ENCODE assay signal across 13 mouse cellular contexts in genomic region chr1:182776749-182777410, GRCm38 (mm10). TPM values are rescaled to one million over a fixed set of nuclear protein-coding genes. Genes with fewer than 3 reads are reported as not detected.
DNase-seq lines count a peak whose midpoint lies in the region; ATAC-seq and TF ChIP-seq lines count a peak whose summit lies in the region.
"Had no signal": no experiment of that assay in that cellular context is flagged by ENCODE, and none has a peak within 500 bp of the region (broad histone marks: within the 10 kb centered on the region; RNA-seq: fewer than 3 reads in every experiment).

No protein-coding gene starts in this region.

- H3K4me2 ChIP-seq in forebrain, embryonic 11.5 days (ENCODE audit: low read depth, low read length, severe bottlenecking): no peak overlapping the region
- H3K4me2 ChIP-seq in forebrain, embryonic 13.5 days: no peak overlapping the region
- H3K4me2 ChIP-seq in limb, embryonic 14.5 days (replicated peaks; ENCODE audit: low read depth, low read length, severe bottlenecking): no peak overlapping the region

- no peak for TF ChIP-seq POLR2A in limb, embryonic 14.5 days (IDR thresholded peaks at IDR 0.05; ENCODE audit: borderline replicate concordance, extremely low read depth, insufficient read depth, insufficient read length)

- H3K4me1 ChIP-seq in forebrain, embryonic 11.5 days (replicated peaks; ENCODE audit: control insufficient read depth, insufficient read depth, low read length): no peaks in the 10 kb centered on the region; the same call in 1 of the 2 replicates
- no peaks in the 10 kb centered on the region for H3K4me1 ChIP-seq in forebrain, embryonic 13.5 days
- no peaks in the 10 kb centered on the region for H3K4me1 ChIP-seq in limb, embryonic 14.5 days (ENCODE audit: control insufficient read depth, insufficient read depth, low read length)
- no peaks in the 10 kb centered on the region for H3K4me1 ChIP-seq in limb, embryonic 10.5 days

- H3K9me3 ChIP-seq in forebrain, embryonic 11.5 days (ENCODE audit: control insufficient read depth, low read length): no peaks in the 10 kb centered on the region
- no peaks in the 10 kb centered on the region for H3K9me3 ChIP-seq in forebrain, embryonic 13.5 days (replicated peaks)
- H3K9me3 ChIP-seq in limb, embryonic 14.5 days (ENCODE audit: control insufficient read depth, low read length): no peaks in the 10 kb centered on the region
- H3K9me3 ChIP-seq in limb, embryonic 10.5 days (replicated peaks): no peaks in the 10 kb centered on the region

- no peak for ATAC-seq in forebrain, embryonic 11.5 days (replicated peaks; ENCODE audit: low FRiP score)
- ATAC-seq in forebrain, embryonic 13.5 days: no peak
- no peak for ATAC-seq in limb, embryonic 14.5 days (ENCODE audit: low FRiP score, low read depth)

- H3K4me3 ChIP-seq in forebrain, embryonic 11.5 days (ENCODE audit: low read depth, low read length): no peak overlapping the region
- no peak overlapping the region for H3K4me3 ChIP-seq in forebrain, embryonic 13.5 days
- no peak overlapping the region for H3K4me3 ChIP-seq in limb, embryonic 14.5 days (replicated peaks; ENCODE audit: low read length)
- H3K4me3 ChIP-seq in limb, embryonic 10.5 days: no peak overlapping the region

- H3K36me3 ChIP-seq in forebrain, embryonic 11.5 days (ENCODE audit: control insufficient read depth, insufficient read depth, low read length): no peaks in the 10 kb centered on the region
- H3K36me3 ChIP-seq in forebrain, embryonic 13.5 days (ENCODE audit: poor library complexity, severe bottlenecking): no peaks in the 10 kb centered on the region
- no peaks in the 10 kb centered on the region for H3K36me3 ChIP-seq in limb, embryonic 14.5 days (ENCODE audit: control insufficient read depth, insufficient read depth, low read length)
- no peaks in the 10 kb centered on the region for H3K36me3 ChIP-seq in limb, embryonic 10.5 days
- H3K36me3 ChIP-seq: G1E had no signal

- H3K27ac ChIP-seq in forebrain, embryonic 11.5 days (ENCODE audit: low read depth, low read length): no peak overlapping the region
- H3K27ac ChIP-seq in forebrain, embryonic 13.5 days: no peak overlapping the region
- no peak overlapping the region for H3K27ac ChIP-seq in limb, embryonic 14.5 days (replicated peaks; ENCODE audit: low read depth, low read length)
- no peak overlapping the region for H3K27ac ChIP-seq in limb, embryonic 10.5 days

- no peaks in the 10 kb centered on the region for H3K27me3 ChIP-seq in forebrain, embryonic 11.5 days (ENCODE audit: control insufficient read depth, insufficient read depth, low read length)
- H3K27me3 ChIP-seq in forebrain, embryonic 13.5 days: no peaks in the 10 kb centered on the region
- H3K27me3 ChIP-seq in limb, embryonic 14.5 days (ENCODE audit: control insufficient read depth, insufficient read depth, low read length): no peaks in the 10 kb centered on the region
- H3K27me3 ChIP-seq in limb, embryonic 10.5 days (ENCODE audit: low read depth, poor library complexity, severe bottlenecking): no peaks in the 10 kb centered on the region

- H3K9ac ChIP-seq in forebrain, embryonic 11.5 days (ENCODE audit: low read length): no peak overlapping the region
- H3K9ac ChIP-seq in forebrain, embryonic 13.5 days: no peak overlapping the region
- H3K9ac ChIP-seq in limb, embryonic 14.5 days (ENCODE audit: low read depth, low read length, severe bottlenecking): 0 out of 2 replicates have a peak overlapping the region, but pooled peaks have one; percentile 31

- WGBS in forebrain, embryonic 11.5 days: 77% methylated on average over 10 of the region's 10 CpGs
- WGBS in forebrain, embryonic 13.5 days: 89% methylated on average over 10 of the region's 10 CpGs
- WGBS in limb, embryonic 14.5 days: 63% methylated on average over 10 of the region's 10 CpGs
- 62% methylated on average over 10 of the region's 10 CpGs for WGBS in limb, embryonic 10.5 days

- DNase-seq in forebrain, embryonic 11.5 days (ENCODE audit: low spot score): peak; percentile 44
- DNase-seq in limb, embryonic 14.5 days (ENCODE audit: low spot score): no peak
- no peak for DNase-seq in limb, embryonic 10.5 days (ENCODE audit: low spot score)
- peak; percentile 43 for DNase-seq in cerebellum, adult 9-10 months
- DNase-seq in kidney, postnatal 4 days: peak; percentile 39 to 54
- DNase-seq in ovary, adult 18-20 months (ENCODE audit: low spot score): no peak
- no peak for DNase-seq in heart, postnatal 4 days
- DNase-seq: layer of hippocampus, adult 9-11 months; right cerebral cortex, postnatal 25 days had no signal

RNA-seq across cellular contexts. Expression of gene Susd4, which starts 13.2 kb away (rescaled TPM):
- 14.4 and 15.6 TPM in 2 replicates for polyA plus RNA-seq in forebrain, embryonic 11.5 days (2014; fragmentation: Nextera tagmentation; extraction: Ambion mirVana)
- polyA plus RNA-seq in forebrain, embryonic 13.5 days (2015; fragmentation: Nextera tagmentation; extraction: Ambion mirVana): 22.1 and 25.5 TPM in 2 replicates
- 14.0 and 16.7 TPM in 2 replicates for polyA plus RNA-seq in limb, embryonic 14.5 days (2012; rRNA removed)
- 17.7 and 18.7 TPM in 2 replicates for polyA plus RNA-seq in limb, embryonic 14.5 days (2014; fragmentation: Nextera tagmentation; extraction: Ambion mirVana)
- polyA plus RNA-seq in limb, embryonic 10.5 days (2016; fragmentation: Nextera tagmentation; extraction: Ambion mirVana): 11.5 and 11.7 TPM in 2 replicates
- 1 to 10 TPM; 1.2 to 1.8 TPM for total RNA-seq in heart, postnatal 4 days (2021)
- total RNA-seq: G1E had no signal
- polyA plus RNA-seq: G1E had no signal

RNA-seq across cellular contexts. Expression of gene Ccdc185, which starts 27.9 kb away (rescaled TPM):
- polyA plus RNA-seq in forebrain, embryonic 11.5 days (2014; fragmentation: Nextera tagmentation; extraction: Ambion mirVana): not detected in 2 replicates
- polyA plus RNA-seq in forebrain, embryonic 13.5 days (2015; fragmentation: Nextera tagmentation; extraction: Ambion mirVana): not detected in 2 replicates
- not detected in 2 replicates for polyA plus RNA-seq in limb, embryonic 14.5 days (2012; rRNA removed)
- polyA plus RNA-seq in limb, embryonic 14.5 days (2014; fragmentation: Nextera tagmentation; extraction: Ambion mirVana): not detected in 2 replicates
- polyA plus RNA-seq in limb, embryonic 10.5 days (2016; fragmentation: Nextera tagmentation; extraction: Ambion mirVana): not detected in 2 replicates
- not detected for total RNA-seq in heart, postnatal 4 days (2021)
- total RNA-seq: liver, adult 2 months had no signal
- polyA plus RNA-seq: G1E; liver, adult 2 months; stomach, embryonic 16.5 days had no signal

Comparison
In these comparisons a context has a peak if more than half of its experiments do, and no peak if none do; other contexts are left out.
1. DNase-seq: peak in forebrain, embryonic 11.5 days (single experiment), cerebellum, adult 9-10 months (single experiment) and kidney, postnatal 4 days (2 of 2); none in limb, embryonic 14.5 days (single experiment), limb, embryonic 10.5 days (single experiment), ovary, adult 18-20 months (single experiment) and heart, postnatal 4 days (single experiment).